Mouse (Mus musculus) kidney, adult 18-20 months (tissue): ENCODE measurements at regions not wholly inside any gene's neighbourhood (a gene's known extent, or its start where the extent isn't known, plus 50 kb on each side); places are given as distances from the start of the nearest gene placed in this dataset.

Source experiments
- DNase-seq: peaks from one replicate; pipeline ENCODE4 v3.0.0; 2021

DNA sequence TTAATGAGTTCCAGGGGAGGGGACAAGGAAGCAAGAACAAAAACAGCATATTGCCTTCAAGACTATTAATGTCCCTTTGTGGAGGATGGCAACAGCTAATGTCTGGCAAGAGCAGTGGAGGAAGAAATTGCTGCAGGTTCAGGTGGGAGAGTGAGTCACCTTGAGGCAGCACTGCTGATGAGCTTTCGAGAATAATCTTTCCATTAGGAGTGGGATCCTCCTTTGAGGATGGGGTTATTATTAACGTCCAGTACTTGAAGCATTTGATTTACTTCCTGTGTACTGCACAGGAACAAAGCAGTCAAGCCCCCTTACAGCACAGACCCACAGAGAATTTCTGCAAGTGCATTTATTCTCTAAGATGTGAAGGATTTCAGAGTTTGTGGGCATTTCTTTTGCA is 671.2 kb upstream of the Stxbp6 start:
- no peak for DNase-seq

DNA sequence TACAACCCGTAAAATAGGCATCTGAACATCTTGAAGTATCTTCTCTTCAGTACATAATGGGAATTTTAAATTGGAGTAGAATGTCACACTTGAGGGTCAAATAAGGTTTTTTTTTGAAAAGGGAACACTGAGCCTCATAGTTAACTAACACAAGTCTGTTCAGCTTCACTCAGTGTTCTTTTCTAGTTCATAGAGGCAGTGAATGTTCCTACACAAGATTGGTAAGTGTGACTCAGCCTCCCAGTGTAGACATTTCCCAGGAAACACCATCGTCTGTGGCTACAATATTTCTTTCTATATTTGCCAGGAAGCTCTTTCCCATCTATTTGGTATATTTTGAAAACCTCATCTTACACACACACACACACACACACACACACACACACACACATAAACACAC is 670.1 kb upstream of the Stxbp6 start:
- no peak for DNase-seq

DNA sequence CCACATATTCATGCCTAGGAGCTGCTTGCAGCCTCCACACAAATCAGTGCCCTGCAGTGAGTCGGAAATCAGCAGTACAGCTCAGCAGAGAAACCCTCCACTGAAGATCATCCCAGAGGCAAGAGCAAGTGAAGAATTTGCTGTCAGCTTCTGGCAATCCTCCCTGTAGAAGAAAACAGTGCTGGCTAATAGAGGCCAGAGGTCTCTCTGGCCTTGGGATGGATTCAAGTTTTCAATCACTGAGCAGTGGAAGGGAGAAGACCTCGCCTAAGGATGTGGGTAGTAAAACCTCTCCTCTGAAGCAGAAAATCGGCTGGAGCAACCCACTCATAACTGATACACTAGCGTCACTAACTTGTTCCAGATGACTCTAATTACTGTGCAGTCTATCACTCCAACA is 659.2 kb upstream of the Stxbp6 start:
- DNase-seq, result no peak

DNA sequence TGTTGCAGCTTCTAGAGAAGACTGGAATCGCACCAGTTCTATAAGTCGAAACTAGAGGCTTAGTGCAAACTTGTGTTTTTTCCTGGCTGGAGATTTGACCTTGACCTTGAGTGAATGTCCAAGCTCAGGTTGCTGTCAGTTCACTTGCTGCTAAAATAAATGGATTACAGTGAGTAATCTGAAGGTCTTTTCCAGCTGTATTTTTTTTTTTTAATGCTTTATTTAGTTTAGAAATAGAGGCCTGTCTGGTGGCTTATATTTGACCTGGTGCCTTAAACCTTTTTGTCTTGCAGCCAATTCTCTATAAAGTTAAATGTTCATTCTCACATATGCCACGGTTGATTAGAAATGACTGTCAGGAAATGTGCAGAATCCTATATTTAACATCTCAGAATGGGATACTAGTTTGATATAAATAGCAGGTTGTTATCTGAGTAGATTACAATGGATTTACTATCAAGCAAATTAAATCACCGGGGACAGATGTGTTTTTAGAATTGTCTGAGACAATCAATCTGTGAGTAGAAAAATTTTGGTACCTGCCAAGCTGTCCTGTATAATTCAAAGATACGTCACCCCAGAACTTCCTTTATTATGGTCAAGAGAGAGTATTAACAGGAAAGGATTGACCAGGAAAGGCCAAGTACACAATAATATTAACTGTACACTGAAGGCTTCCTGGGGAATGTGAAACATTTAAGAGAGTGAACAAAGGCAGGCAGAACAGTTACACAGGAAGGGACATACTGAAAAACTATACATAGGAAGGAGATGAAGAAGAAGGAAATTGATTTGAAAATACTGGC is 650.3 kb upstream of the Stxbp6 start:
- DNase-seq, result no peak

DNA sequence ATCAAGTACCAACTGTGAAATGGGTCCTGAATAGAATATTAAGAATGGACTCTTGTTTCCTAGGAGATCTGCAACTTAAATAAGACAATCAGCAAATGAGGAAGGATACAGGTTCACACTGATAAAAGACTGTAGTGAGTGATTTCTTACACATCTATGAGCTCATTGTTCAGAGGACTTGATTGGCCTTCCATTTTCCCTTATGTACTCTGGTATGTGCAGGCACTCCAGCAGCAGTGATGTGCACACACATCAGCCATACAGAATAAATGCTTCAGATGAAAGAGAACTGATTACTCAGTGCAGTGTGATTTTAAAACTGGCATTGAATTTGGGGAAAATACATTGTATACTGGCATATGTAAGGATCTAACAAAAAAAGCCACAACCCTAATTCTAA is 636.8 kb upstream of the Stxbp6 start:
- no peak for DNase-seq

DNA sequence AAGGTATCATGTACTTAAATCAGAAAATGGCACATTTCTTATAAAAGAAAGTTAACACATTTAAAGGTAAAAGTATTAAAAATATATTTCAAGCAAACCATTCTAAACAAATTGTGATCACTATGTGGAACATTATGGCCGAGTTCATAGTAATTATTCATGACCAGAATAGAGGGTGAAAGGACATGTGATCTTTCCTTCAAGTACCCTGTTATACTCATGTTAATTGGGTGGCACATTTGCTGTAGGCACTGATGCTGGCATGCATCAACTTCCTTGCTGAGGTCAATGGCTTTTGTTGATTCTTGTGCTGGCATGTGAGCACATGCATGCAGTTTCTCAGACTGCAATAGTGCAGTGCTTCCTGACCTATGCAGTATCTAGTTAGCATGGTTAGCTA is 636.3 kb upstream of the Stxbp6 start:
- no peak for DNase-seq

DNA sequence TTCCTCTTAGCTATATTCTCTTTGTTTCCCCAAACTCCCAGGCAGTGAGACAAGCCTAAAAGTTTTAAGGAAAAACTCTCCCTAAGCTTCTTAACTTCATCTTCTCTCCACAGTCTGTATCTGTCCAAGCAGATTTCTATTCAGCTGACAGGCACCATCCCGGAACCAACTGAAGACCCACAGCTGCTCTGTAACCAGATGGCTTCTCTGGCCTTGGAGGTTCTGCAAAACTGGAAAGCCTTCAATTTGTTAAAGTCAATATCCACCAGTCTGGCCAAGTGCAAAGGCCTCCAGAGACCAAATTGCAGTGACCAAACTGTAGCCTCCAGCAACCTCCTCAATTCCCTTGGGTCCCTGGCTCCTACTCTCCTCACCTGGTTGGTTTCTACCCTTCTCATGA is 614.8 kb upstream of the Stxbp6 start:
- no peak for DNase-seq

DNA sequence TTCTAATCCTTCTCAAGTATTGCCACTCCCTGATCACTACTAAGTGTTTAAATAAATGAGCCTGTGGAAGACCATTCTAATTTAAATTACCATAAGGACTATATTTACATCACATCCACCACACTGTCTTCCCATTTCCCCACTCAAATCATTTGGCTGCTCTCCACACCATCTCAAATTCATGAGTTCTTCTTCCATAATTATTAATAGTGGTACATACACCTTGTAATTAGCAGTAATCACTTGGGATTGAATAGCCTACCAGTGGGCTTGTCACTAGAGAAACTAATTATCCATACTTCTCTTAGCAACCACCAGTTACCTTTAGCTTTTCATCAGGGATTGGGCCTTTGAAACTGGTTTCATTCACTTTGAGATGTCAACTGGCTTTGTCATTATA is 612.3 kb upstream of the Stxbp6 start:
- no peak for DNase-seq

DNA sequence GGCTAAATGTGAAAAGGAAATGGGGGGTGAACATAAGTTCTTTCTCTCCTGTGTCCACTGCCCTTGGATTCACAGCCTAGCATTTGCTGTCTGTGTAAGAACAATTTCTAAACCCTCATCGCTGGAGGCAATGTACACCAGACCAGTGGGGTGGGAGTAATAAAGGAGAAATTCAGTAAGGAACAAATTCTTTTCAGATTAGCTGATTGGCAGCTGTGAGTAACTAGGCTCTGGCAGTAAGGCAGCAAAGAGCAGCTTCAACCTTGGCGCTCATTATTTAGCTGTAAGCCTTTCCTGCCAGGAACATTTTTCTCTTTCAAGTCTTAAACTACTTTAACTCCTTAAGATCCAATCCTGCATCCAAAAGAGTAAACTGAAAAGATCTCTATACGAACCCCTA is 597.9 kb upstream of the Stxbp6 start:
- DNase-seq, result no peak

DNA sequence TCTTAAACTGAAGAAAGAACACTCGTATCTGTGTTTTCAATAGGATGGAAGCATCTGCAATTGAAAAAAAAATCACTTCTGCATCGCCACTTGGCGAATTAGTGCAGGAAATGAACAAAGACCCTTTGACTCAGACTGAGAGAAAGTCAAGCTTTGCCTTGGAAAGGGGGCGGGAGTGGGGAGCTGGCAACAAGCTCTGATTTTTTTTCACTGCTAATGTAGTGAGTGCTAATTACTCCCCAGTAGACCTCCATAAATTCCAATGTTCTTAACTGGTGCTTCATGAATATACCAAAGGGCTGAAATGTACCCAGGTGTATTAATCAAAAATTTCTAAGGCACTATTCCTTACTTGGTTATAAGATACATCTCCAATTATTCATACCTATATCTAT is 597.0 kb upstream of the Stxbp6 start:
- DNase-seq, result no peak

DNA sequence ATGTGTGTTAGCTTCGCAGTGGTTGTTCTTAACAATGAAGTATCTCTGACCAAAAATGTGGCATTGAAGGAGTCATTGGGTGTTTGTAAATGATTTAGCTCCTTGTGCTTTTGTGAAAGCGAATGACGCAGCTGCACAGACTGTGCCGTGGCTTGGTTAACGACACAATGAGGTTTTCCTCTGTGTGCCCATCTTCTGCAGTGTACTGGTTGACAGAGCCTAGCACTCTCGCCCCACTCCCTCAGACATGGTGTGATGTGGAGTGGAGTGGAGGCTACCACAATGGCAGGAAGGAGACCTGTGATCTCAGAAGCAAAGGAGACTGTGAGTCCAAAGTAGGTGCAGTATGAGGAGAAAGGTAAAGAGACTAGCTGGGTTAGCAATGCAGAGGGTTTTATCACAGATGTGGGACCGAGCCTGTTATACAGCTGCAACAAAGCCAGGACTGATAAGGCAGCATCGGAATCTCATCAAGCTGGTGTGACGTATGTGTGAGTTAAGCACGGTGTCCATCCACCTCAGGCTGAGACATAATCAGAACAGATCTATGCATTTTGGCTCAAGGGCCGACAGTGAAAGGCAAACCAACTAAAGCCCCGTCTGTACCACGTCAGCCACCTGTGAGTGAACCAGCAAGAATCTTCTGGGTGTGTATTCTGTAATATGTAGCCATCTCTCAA is 596.5 kb upstream of the Stxbp6 start:
- no peak for DNase-seq

DNA sequence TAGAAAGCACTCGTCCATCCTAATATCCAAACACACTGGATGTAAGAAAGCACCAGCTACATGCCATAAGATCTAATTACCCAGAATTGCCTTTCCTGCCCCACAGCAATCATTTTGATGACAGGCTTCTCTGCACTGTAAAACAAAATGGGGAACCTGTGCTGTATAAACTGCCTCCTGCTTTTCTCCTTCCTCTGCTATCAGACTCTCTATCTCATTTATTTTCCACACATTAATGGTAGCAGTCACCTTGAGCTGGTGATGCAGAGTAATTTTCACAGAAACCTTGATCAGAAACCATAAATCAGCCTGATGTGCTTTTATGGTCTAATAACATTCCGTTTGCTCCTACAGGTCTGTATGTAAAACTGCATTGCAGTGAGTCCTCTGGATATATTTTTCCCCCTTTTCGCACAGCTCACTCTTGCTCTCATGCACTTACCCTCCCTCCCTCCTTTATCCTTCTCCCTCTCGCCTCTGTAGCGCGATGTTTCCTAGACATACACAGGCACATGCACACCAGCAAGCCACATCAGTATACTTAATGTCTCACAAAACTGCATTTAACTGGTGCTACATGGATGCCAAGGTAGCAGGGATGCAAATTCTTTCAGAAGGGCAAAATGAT is 595.9 kb upstream of the Stxbp6 start:
- no peak for DNase-seq

DNA sequence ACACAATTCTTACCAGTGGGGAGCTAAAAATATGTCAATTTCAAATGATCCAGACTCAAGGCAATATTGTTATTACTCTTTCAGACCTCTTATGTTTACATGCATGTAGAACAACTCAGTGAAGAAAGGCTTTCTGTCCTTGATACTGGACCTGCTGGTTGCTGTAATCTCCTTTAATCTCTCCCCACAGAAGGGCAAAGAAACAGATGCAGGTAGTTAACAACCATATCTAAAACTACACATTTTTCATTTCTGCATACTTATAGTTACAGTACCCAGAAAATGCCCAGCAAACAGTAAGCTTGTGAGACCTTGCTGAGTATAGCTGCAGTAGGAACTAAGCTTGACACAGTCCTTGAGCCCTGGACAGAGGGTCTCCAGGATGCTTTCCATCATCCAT is 585.1 kb upstream of the Stxbp6 start:
- no peak for DNase-seq

DNA sequence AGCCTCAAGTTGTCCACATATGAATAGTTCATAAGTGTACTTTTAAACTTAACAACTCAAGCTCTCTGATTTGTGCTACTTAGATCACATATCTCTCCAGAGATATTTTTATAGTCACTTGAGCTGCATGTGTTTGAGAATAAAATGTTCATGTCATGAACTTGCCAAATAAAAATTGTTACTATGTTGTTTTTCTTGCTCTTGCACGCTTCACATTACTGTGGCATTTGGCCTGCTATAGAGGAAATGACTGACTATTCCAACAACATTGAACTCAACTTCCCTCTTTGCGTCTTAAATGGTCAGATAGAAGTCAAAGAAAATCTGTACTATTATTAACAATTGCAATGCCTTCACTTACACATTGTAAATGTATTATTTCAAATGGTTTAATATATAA is 582.1 kb upstream of the Stxbp6 start:
- no peak for DNase-seq

DNA sequence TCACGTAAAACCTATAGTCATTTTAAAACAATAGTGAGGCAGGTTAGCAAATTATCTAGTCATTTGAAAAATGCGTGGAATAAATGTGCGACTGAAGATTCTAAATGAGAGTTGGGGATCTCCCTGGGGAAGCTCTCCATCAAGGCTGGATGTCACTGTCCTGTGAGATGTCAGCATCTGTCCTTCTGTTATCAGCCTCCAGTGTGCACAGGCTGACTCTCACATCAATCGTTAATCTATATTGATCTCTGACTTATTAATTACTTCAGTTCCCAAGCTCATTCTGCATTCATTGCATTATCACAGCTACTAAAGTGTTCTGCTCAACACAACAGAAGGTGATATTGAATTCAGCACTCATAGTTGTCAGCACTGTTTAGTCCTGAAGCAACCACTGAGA is 574.1 kb upstream of the Stxbp6 start:
- DNase-seq, result no peak

DNA sequence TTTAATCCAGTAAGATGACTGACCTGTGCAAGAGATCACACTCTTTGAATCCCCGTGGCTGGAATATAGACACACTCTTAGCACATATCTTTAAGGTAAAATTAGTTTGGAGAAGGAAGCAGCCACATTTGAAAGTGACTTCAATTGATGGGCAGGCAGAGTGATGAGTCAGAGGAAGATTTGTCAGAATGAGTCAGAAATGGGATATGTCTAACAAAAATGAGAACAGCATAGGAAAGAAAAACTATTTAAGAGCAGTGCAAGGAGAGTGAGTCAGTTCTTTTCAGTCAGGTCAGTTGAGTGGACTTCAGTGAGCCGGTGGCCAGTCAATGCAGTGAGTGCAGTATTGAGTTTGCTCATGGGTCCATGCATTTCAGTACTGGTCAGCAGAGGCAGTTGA is 569.7 kb upstream of the Stxbp6 start:
- DNase-seq, result no peak

DNA sequence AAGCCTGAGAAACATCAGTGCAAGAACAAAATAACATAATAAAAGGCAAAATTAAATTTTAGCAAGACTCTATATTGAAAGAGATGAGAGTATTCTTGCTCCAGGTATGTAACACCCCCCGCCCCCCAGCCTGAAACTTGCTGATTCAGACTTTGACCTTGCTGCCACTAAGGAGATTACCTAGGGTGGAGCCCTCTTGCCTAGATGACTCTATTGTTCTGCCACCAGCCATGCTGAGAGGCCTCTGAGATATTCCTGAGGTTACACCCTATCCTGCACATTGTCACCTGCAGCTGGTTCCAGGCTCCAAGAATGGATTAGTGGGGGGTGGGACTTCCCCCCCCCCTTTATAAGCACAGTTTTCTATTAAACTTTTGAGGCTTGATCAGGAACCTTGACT is 548.3 kb upstream of the Stxbp6 start:
- DNase-seq, result no peak

DNA sequence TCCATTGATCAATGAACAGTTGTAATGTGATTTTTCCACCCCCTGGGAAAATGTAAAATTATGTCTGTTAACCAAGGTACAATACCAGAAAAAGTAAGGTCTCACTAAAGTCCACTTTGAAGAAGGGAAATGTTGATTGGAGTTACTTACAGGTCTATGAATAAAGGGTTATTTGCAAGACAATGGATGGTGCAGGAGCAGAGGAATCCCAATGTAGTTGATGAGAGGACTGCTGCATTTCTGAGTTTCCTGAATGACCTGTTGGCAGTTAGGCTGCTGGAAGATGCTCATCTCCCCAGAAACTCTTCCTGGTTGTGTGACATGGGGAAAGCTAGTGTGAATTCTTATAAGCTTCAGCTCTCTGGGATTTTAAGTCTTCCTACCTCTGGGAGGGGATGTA is 545.5 kb upstream of the Stxbp6 start:
- no peak for DNase-seq

DNA sequence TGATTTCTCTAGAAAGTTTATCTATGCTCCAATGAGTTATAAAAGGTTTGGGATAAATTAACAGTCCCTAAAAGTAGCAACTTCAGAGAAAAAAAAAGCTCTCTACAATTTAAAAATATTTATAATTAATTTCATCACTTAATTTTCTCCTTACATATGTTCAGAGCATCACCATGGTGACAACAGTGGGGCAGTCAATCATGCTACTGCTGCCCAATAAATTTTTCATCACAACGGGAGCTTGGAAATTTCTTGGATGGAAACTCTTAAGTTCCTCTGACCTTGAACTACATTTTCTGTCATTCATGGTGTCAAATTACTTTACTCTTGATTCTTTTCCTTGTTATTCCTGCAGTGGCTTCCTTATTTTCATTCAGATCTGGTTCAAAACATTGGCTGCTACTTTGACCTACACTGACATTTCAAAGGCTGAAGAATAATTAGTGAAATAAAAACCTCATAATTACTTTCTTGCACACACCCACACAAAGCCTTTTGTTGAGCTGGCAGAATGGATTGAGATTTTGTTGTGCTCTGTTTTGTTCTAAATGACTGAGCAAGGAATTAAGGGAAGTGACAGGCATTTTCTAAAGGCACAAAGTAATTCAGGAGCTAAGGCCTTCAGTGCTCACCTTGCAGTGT is 540.1 kb upstream of the Stxbp6 start:
- no peak for DNase-seq

DNA sequence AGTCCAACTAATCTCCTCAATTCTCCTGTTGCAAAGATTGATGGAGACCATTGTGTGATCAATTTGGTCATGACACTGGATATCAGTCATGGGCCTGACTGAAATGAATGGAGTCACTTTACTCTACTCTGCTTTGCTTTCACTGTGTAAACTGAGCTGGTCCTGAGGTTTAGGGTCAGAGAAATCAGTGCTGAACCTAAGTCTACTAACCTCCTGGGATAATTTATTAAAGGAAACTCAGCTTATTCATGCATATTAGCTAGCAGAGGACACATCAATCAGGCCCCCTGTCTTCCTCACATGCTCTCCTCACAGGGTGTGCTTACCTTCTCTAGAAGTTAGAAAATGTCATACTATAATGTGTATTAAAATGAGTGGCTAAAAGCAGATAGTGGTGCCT is 539.6 kb upstream of the Stxbp6 start:
- DNase-seq, result no peak

DNA sequence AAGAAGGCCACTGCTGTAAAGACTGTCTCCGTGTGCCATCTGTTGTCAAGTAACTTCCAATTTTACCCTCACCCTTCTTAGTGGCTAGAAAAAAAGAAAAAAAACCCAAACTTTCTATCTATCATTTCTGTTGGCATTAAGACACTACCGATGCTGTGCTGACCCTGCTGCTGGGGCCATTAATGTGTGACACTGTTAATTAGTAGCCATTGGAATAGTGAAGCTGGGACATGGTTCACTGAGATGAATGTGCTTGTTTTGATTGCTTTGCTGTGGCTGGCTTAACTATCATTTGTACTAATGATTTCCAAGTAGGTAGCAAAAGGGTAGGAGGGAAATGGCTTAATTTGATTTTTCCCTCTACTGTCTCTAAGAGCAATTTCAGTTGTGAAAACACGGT is 524.9 kb upstream of the Stxbp6 start:
- no peak for DNase-seq

DNA sequence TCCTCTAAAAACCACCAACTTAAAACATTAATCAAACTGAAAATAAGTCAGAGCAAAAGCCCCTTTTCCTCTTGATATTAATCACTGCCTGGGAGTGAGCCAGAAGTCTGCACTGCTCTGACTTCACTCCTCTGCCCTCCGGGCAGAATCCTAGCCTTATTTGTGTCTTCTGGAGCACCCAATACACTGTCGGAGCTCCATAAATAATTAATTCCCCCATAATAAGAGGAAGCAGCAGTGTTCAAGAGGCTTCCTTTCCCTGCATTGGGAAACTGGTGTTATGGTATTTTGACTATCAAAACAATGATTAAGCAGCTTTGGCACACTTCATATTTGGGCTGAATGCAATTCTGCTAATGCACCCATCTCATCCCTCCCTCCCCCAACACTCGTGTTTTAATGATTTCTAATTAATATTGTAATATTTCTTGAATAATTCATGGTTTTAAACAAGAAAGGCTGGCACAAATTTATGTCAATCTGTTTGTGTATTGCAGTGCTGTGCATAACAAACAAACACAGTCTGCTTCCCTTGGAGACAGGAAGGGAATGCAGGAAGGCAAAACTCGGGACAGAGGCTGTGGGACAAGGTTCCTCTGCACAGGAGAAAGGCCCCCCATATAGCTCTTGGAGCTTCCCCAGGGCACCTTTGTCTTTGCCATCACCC is 523.5 kb upstream of the Stxbp6 start:
- DNase-seq, result no peak

DNA sequence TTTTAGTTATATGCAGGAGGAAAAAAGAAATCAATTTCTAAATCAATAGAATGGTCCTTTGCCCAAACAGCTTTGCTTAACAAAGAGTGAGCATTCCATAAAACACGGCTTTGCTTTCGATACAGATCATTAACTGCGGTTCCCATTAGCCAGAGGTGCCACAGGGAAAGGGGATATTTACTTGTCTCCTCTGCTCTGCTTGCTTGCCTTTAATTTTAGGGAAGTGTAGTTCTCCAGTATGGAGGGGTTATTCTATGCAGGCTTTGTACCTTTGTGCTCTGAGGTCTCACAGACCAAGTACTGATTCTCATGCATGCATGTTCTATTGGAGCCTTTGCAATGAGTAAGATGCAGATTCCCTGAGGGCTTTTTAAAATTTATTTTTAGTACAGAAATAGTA is 520.2 kb upstream of the Stxbp6 start:
- no peak for DNase-seq
